Mouse (Mus musculus): ENCODE data around the gene Samt3.

The Samt3 gene

DNA sequence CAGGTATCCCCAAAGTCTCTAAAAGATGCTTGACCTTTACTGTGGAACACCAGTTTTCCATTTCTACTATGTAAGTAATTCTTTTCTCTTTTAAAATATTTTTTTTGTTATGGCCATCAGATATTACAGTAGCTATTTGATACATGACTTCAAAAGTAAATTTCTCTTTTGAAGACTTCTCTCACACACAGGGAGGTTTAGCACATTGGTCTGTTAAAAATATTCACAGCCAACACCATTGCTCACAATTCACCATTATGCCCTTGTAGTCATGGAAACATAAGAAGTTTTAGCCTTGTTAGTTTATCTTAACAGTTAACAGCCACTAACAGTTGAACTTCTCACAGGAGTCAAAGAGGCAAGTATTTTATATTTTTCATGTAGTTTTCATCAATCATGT, at the start of gene Samt3:
Gene Samt3, plus strand, starts transcription at position 301 of the 400 bp plus-strand sequence.
- DNase-seq: no peak

GRCm38 (mm10) chrX:86016591-86016990, 27.4 kb upstream of the Samt3 start:
- DNase-seq: no peak

- DNase-seq: no peak
These were observed 44.7 kb downstream of the Samt3 start for GRCm38 (mm10) chrX:86088672-86089071.

Measured in cerebellum, adult 18-20 months (tissue).